Mouse (Mus musculus) fibroblast of lung, adult 2 months (primary cell): ENCODE measurements around the gene Snapin.
A peak's percentile ranks its signal among the peaks of the same experiment; 100 is the strongest.

Experiments used
- DNase-seq: peaks from one replicate; pipeline ENCODE4 v3.0.0-alpha.2; 2011; ENCODE audit warnings: low read depth

The Snapin gene

DNA sequence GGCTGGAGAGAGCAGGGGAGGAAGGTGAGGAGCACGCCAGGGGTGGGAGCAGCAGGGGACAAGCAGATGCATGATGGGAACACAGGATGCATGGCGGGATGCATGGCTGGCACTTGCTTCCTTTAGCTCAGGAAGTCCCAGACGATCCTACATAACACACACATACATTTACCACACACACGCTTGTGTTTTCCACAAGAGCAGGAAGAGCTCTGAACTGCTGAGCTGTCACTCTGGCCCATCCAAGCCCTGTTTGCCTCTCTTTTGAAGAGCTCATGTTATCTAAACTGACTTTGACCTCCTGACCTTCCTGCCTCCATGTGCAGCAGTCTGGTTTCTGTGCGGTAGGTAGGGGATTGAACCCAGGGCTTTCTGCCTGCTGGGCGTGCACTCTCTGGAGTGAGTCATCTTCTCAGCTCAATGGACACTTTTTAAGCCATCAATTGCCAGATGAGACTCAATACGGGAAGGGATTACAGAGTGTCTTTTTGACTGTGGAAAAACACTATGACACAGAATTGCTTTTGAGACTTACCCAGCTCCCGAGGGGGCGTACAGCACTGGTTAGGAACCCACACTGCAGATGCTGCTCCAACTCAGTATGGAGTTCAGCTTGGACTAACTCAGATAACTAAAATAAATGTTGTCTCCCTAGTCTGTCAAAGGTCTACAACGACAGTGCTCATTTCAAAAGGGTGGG is 39.3 kb downstream of the Snapin start:
- DNase-seq, result no peak

DNA sequence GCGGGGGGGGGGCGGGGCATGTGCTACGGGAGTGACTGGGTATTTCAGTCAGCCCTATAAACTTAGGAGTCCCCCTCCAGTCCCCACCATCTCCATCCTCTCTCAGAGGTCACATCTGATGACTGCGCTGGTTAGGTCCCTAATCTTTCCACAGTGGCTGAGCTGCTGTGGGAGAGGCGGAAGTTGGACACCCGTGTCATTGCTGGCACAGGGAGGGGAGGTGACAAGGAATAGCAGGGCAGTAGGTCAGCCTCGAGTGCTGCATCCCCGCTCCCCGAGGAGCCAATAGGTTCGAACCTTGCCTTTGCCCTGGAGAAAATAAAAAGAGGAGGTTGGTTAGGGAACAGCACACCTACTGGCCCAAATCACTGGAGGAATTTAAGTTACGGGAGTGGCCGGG is 40.0 kb downstream of the Snapin start:
- DNase-seq, result no peak

DNA sequence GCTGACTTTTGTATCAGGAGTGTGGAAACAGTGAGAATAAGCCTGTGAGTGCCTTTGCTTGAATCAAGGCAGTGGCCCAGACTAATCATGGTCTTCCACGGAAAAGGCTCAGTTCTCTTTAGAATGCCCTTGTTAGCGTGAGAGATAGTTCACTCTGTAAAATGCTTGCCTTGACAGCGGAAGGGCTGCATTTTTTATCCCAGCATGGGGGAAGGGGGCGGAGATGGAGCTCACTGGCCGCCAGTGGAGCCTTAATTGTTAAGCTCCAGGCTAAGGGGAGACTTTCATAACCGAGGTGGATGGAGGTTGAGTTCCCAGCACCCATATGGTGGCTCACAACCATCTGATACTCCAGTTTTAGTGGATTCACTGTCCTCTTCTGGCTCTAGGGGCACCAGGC is 42.2 kb downstream of the Snapin start:
- DNase-seq, result no peak

DNA sequence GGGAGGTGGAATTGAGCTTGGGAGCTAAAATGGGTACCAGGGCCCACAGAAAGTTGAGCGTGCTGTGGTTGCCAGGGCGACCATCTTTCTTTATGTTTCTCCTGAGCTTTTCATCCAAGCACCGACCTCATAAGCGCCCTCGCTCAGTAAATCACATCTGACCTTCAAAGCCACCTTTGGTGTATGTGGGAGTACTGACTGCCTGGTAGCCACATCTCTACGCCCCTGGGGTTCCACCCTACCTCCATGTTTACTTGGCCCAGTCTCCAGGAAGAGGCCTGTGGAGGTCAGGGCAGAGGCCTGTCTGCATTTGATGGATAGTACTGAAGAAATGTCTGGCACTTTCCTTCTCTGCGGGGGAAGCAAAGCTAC is 43.7 kb downstream of the Snapin start:
- no peak for DNase-seq

DNA sequence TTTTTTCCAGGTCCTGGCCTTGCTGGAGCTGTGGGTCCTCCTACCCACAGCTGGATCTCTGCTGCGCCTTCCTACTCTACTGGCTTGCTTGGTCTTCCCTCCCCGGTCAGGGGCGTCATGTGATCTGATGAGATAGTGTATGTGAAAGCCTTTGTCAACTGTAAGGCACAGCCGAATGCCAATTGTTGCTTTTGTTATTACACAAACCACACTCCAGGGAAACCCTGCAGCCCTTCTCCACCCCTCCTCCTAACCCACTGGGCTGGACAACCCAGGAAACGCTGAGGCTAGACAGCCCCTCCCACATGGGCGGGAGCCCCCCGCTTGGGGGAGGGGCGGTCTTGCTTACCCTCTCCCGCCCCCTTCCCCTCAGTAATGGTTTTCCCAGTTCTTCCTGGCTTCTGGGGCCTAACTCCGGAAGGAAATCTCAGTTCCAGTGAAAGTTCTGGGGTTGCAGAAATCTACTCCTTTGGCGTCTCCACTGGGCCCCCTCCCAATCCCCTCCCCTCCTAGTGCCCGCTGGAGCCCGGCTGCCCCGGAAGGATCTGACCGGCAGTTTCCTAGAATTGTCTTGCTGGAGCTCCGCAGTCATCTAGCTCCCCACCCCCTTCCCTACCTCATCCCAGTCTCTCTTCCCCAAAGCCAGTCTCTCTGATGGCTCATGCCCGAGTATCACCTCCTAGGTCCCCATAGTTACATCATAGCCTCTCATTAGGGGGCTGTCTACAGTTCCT is 44.3 kb downstream of the Snapin start:
- DNase-seq, result peak; percentile 69

DNA sequence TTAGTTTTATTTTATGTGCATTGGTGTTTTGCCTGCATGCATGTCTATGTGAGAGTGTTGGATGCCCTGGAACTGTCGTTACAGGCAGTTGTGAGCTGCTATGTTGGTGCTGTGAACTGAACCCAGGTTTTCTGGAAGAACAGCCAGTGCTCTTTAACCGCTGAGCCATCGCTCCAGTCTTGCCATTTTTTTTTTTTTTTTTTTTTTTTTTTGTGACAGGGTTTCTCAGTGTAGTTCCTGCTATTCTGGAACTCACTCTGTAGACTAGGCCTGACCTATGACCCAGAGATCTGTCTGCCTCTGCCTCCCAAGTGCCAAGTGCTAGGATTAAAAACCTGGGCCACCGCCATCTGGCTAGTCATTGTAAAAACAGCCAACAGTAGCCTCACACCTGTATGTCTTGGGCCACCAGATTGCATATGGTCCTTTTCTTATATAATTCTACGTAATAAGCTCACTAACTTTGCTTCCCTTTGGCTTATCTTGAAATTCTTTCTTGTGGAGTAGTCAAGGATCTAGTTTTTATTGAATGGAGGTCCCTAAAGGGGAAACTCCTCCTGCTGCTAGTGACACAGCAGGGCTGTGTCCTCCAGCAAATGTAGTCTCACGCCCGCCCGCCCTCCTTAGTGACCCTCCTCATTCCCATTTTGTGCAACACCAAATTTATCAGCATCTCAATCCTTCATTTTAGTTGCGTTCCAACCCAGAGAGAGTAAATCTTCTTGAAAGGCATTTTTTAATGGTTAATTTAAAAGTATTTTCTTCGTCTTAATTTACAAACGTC is 45.2 kb downstream of the Snapin start:
- DNase-seq, result no peak

DNA sequence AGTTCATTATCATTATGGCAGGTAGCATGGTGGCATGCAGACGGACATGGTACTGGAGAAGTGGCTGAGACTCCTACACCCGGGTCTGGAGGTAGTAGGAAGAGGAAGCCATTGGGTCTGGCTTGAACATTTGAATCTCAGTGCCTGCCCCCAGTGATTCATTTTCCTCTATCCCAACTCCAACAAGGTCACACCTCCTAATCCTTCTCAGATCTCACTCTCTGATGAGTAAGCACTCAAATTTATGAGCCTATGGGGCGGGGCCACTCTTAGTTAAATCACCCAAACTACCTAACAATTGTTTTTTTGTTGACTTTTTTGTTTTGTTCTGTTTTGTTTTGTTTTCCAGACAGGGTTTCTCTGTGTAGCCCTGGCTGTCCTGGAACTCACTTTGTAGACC is 46.9 kb downstream of the Snapin start:
- DNase-seq, result no peak

DNA sequence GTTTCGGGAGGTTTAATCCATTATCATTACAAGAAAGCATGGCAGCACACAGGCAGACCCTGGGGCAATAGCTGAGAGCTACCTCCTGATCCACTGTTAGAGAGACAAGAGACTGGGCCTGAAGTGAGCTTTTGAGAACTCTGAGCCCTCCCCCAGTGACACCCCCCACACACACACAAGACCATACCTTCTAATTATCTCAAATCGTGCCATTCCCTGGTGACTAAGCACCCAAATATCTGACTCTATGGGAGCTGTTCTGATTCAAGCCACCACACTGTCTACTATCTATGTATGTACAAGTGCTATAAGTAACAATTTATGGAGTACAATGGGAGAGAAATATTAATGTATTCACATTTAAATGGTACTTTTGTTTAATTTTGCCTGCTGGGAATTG is 50.1 kb downstream of the Snapin start:
- no peak for DNase-seq
